Mouse (Mus musculus): ENCODE data around the gene Prrg4. TPM values are rescaled to one million over a fixed set of nuclear protein-coding genes. Genes with fewer than 3 reads are reported as not detected.
"Not testable (repeated sequence)": the region's sequence is repeated elsewhere in the genome, so short reads cannot be mapped to it uniquely, and the experiment has no call there.

The Prrg4 gene
- polyA plus RNA-seq, 1 experiment from 2014 or later = 1.3 TPM

DNA sequence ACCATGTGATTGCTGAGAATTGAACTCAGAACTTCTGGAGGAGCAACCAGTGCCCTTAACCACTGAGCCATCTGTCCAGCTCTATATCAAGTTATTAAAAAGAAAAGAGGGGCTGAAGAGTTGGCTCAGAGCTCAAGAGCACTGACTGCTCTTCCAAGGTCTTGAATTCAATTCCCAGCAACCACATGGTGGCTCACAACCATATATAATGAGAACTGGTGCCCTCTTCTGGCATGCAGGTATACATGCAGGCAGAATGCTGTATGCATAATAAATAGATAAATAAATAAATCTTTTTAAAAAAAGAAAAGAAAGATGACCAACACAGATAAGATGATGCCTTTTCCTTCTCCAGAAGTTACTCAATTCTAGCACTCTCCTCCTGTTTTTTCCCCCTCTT lies 8.7 kb downstream of the Prrg4 start:
- no peaks in the 10 kb centered on the region for H3K27me3 ChIP-seq (ENCODE audit: control insufficient read depth, insufficient read depth, low read length)
- H3K36me3 ChIP-seq (ENCODE audit: control insufficient read depth, insufficient read depth, low read length) = no peaks in the 10 kb centered on the region
- no peak for ATAC-seq (ENCODE audit: insufficient number of reproducible peaks, insufficient read depth, low FRiP score, low read depth)
- no peak overlapping the region for H3K4me3 ChIP-seq (ENCODE audit: control insufficient read depth in 1 of 2, insufficient read depth in 1 of 2, low read depth in 1 of 2, low read length in 2 of 2)
- no peak overlapping the region for H3K27ac ChIP-seq (replicated peaks in 1 of 2; ENCODE audit: control insufficient read depth in 1 of 2, insufficient read depth in 1 of 2, low read depth in 2 of 2, low read length in 2 of 2)
- H3K4me1 ChIP-seq (ENCODE audit: control insufficient read depth in 2 of 2, insufficient read depth in 2 of 2, low read length in 2 of 2) = no peaks in the 10 kb centered on the region
- H3K9me3 ChIP-seq (ENCODE audit: control insufficient read depth, low read length) = no peaks in the 10 kb centered on the region
- H3K9ac ChIP-seq (ENCODE audit: low read length) = no peak overlapping the region
- no peak overlapping the region for H3K4me2 ChIP-seq (ENCODE audit: low read length)

- H3K9me3 ChIP-seq (ENCODE audit: control insufficient read depth, low read length) = no peaks in the 10 kb centered on the region
- H3K4me3 ChIP-seq (ENCODE audit: control insufficient read depth in 1 of 2, insufficient read depth in 1 of 2, low read depth in 1 of 2, low read length in 2 of 2) = no peak overlapping the region
- ATAC-seq (ENCODE audit: insufficient number of reproducible peaks, insufficient read depth, low FRiP score, low read depth) = no peak
- WGBS = 66% methylated on average over 2 of the region's 2 CpGs
- no peaks in the 10 kb centered on the region for H3K27me3 ChIP-seq (ENCODE audit: control insufficient read depth, insufficient read depth, low read length)
- H3K27ac ChIP-seq (replicated peaks in 1 of 2; ENCODE audit: control insufficient read depth in 1 of 2, insufficient read depth in 1 of 2, low read depth in 2 of 2, low read length in 2 of 2) = no peak overlapping the region
- H3K36me3 ChIP-seq (ENCODE audit: control insufficient read depth, insufficient read depth, low read length) = no peaks in the 10 kb centered on the region
- no peak overlapping the region for H3K9ac ChIP-seq (ENCODE audit: low read length)
- no peaks in the 10 kb centered on the region for H3K4me1 ChIP-seq (ENCODE audit: control insufficient read depth in 2 of 2, insufficient read depth in 2 of 2, low read length in 2 of 2)
- H3K4me2 ChIP-seq (ENCODE audit: low read length) = no peak overlapping the region
Observed at GRCm38 (mm10) chr2:104832486-104832885, 17.2 kb downstream of the Prrg4 start.

DNA sequence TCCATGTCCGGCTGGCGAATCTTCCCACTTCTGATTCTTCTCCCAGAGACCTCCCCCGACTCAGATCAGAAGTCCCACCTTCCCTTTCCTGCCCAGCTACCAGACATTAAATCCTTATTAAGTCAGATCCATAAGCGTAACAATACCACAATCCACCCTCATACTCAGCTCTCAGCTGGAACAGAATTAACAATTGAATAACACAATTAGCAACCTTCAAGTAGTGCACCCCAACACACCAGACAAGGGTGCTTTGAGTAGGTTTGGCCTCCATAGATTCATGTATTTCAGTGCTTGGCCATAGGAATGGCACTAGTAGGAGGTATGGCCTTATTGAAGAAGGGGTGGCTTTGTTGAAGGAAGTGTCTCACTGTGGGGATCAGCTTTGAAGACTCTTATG lies 23.5 kb downstream of the Prrg4 start:
- Histone ChIP-seq H3K36me3 (ENCODE audit: control insufficient read depth, insufficient read depth, low read length) (no peaks in the 10 kb centered on the region), H3K4me3 (ENCODE audit: control insufficient read depth in 1 of 2, insufficient read depth in 1 of 2, low read depth in 1 of 2, low read length in 2 of 2) (no peak overlapping the region), H3K27me3 (ENCODE audit: control insufficient read depth, insufficient read depth, low read length) (no peaks in the 10 kb centered on the region), H3K4me2 (ENCODE audit: low read length) (no peak overlapping the region), H3K9ac (ENCODE audit: low read length) (no peak overlapping the region), H3K27ac (replicated peaks in 1 of 2; ENCODE audit: control insufficient read depth in 1 of 2, insufficient read depth in 1 of 2, low read depth in 2 of 2, low read length in 2 of 2) (no peak overlapping the region), H3K4me1 (ENCODE audit: control insufficient read depth in 2 of 2, insufficient read depth in 2 of 2, low read length in 2 of 2) (no peaks in the 10 kb centered on the region), H3K9me3 (ENCODE audit: control insufficient read depth, low read length) (no peaks in the 10 kb centered on the region)
- ATAC-seq (ENCODE audit: insufficient number of reproducible peaks, insufficient read depth, low FRiP score, low read depth) = no peak
- WGBS = 84% methylated on average over 4 of the region's 4 CpGs

DNA sequence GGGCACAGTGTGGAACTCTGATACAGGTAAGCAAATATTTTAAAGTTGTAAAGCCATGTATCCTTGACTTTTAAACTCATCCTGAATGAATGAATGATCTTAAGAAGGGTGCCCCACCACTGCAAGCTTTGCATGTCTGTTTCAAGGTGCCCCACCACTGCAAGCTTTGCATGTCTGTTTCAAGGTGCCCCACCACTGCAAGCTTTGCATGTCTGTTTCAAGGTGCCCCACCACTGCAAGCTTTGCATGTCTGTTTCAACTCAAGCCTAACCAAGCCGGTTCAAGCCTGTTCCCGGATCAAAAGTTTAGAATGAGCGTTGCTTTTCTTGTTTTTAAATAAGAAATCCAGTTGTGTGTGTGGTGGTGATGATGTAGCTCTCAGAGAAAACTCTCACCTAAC lies 30.9 kb downstream of the Prrg4 start:
- H3K9ac ChIP-seq (ENCODE audit: low read length); ATAC-seq (ENCODE audit: insufficient number of reproducible peaks, insufficient read depth, low FRiP score, low read depth); H3K4me2 ChIP-seq (ENCODE audit: low read length); H3K27me3 ChIP-seq (ENCODE audit: control insufficient read depth, insufficient read depth, low read length); H3K27ac ChIP-seq (replicated peaks in 1 of 2; ENCODE audit: control insufficient read depth in 1 of 2, insufficient read depth in 1 of 2, low read depth in 2 of 2, low read length in 2 of 2); H3K4me3 ChIP-seq (ENCODE audit: control insufficient read depth in 1 of 2, insufficient read depth in 1 of 2, low read depth in 1 of 2, low read length in 2 of 2); H3K36me3 ChIP-seq (ENCODE audit: control insufficient read depth, insufficient read depth, low read length); H3K9me3 ChIP-seq (ENCODE audit: control insufficient read depth, low read length): not testable (repeated sequence)
- WGBS = 84% methylated on average over 3 of the region's 3 CpGs
- H3K4me1 ChIP-seq (ENCODE audit: control insufficient read depth in 2 of 2, insufficient read depth in 2 of 2, low read length in 2 of 2) = peaks cover 0 to 14% of the 10 kb centered on the region in 2 experiments; a peak in 1 of 4 replicates

DNA sequence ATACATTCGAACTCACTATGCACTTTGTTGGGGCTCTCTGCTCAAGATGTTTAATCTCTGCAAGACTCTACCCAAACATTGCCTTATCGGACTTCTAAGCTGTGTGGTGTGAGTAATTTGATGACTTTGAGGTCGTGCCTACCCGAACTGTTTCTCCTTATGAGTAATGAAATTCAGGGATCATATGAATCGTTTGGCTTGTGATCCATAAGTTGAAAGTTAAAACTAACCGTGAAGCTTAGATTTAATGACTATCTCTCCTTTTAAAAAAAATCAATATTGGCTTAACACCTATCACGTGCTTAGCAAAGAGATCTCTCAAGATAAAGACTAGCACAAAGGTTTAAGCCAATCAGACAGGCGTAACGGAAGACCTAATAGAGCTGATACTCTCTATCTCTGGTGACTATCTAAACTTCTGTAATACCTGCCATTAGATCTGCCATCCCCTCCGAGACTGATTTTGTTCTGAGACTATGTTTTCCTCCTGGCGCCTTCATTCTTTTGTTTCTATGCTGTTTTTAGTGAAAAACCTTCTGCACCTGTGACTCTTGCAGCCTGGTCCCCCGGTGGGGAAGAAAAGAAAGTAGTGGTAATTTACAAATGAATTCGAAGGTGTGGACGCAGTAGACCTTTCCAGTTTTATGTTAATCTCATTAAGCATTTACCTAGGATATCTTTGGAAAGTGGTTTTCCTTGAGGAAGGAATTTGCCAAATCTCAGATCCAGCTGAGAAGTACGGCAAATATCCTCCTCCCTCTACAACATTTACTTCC lies 31.9 kb downstream of the Prrg4 start:
- Histone ChIP-seq H3K4me1 (ENCODE audit: control insufficient read depth in 2 of 2, insufficient read depth in 2 of 2, low read length in 2 of 2) (peaks cover 0 to 21% of the 10 kb centered on the region in 2 experiments; a peak in 1 of 4 replicates), H3K27me3 (ENCODE audit: control insufficient read depth, insufficient read depth, low read length) (no peaks in the 10 kb centered on the region), H3K4me2 (ENCODE audit: low read length) (peak overlapping the region; percentile 79), H3K9ac (ENCODE audit: low read length) (peak overlapping the region; percentile 99), H3K9me3 (ENCODE audit: control insufficient read depth, low read length) (no peaks in the 10 kb centered on the region), H3K36me3 (ENCODE audit: control insufficient read depth, insufficient read depth, low read length) (no peaks in the 10 kb centered on the region), H3K27ac (replicated peaks in 1 of 2; ENCODE audit: control insufficient read depth in 1 of 2, insufficient read depth in 1 of 2, low read depth in 2 of 2, low read length in 2 of 2) (peak overlapping the region; percentile 92 to 95), H3K4me3 (ENCODE audit: control insufficient read depth in 1 of 2, insufficient read depth in 1 of 2, low read depth in 1 of 2, low read length in 2 of 2) (peak overlapping the region; percentile 78 to 86; a peak in 3 of 4 replicates)
- ATAC-seq (ENCODE audit: insufficient number of reproducible peaks, insufficient read depth, low FRiP score, low read depth) = no peak
- 2% methylated on average over 15 of the region's 15 CpGs for WGBS

DNA sequence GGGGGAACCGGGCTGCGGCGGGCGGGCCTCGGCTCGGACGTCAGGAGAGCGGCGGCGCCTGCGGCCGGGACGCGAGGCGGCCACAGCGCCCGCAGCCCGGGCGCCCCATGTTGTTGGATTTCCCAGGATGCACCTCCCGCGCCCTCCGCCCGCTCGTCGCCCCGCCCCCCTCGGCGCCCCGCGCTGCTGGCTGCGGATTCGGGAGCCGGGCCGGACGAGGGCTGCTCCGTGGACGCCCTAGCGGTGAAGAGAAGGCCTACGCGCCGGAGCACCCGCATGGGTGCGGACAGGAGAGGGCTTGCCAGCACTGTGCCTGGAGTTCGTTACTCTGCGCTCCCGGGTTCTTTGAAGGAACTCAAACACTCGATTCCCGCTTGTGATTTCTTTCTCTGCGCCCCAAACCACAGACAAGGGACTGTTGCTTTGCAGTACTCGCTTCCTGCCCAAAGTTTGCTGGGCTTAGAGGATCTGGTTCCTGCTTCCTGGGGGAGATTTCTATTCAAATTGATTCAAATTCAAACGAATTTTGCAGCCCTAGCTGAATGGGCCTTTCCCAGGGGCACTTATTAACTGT lies 32.7 kb downstream of the Prrg4 start:
- H3K9me3 ChIP-seq (ENCODE audit: control insufficient read depth, low read length) = no peaks in the 10 kb centered on the region
- peak; percentile 92 for ATAC-seq (ENCODE audit: insufficient number of reproducible peaks, insufficient read depth, low FRiP score, low read depth)
- peak overlapping the region; percentile 79 for H3K4me2 ChIP-seq (ENCODE audit: low read length)
- no peaks in the 10 kb centered on the region for H3K36me3 ChIP-seq (ENCODE audit: control insufficient read depth, insufficient read depth, low read length)
- peak overlapping the region; percentile 78 to 86 for H3K4me3 ChIP-seq (ENCODE audit: control insufficient read depth in 1 of 2, insufficient read depth in 1 of 2, low read depth in 1 of 2, low read length in 2 of 2)
- H3K27ac ChIP-seq (replicated peaks in 1 of 2; ENCODE audit: control insufficient read depth in 1 of 2, insufficient read depth in 1 of 2, low read depth in 2 of 2, low read length in 2 of 2) = peak overlapping the region; percentile 92 to 95
- under 1% methylated on average over 50 of the region's 51 CpGs for whole genome bisulfite sequencing
- H3K9ac ChIP-seq (ENCODE audit: low read length) = peak overlapping the region; percentile 99
- peaks cover 0 to 22% of the 10 kb centered on the region in 2 experiments; a peak in 1 of 4 replicates for H3K4me1 ChIP-seq (ENCODE audit: control insufficient read depth in 2 of 2, insufficient read depth in 2 of 2, low read length in 2 of 2)
- H3K27me3 ChIP-seq (ENCODE audit: control insufficient read depth, insufficient read depth, low read length) = no peaks in the 10 kb centered on the region

DNA sequence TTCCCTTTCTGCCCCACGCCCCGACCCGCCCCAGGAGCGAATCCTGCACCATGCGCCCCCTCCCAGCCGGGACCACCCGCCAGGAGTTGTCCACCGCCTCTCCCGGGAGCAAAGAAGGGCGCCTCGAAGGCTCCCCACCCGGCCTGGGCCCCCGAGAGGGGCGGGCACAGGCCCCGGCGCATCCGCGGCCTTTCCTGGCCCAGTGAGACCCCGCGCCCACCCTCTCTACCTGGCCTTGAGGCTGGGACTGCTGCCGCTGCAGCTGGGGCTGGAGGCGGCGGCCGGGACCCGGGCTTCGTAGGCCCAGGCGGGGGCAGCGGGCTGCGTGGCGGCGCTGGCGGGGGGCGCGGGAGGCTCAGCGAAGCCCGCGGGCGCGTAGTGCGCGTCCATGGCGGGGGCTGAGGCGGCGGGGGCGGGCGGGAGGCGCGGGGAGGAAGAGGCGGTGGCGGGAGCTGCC lies 33.3 kb downstream of the Prrg4 start, which contains the start of gene Qser1:
TSS of gene Qser1 (minus strand) at position 390 of the 457 bp plus-strand sequence.
- Histone ChIP-seq H3K4me2 (ENCODE audit: low read length) (peak within 1 kb of the TSS; percentile 79), H3K9ac (ENCODE audit: low read length) (peak within 1 kb of the TSS; percentile 99), H3K9me3 (ENCODE audit: control insufficient read depth, low read length) (no peaks in the 10 kb centered on the region), H3K27ac (replicated peaks in 1 of 2; ENCODE audit: control insufficient read depth in 1 of 2, insufficient read depth in 1 of 2, low read depth in 2 of 2, low read length in 2 of 2) (peak within 1 kb of the TSS; percentile 92 to 95), H3K27me3 (ENCODE audit: control insufficient read depth, insufficient read depth, low read length) (no peaks in the 10 kb centered on the region), H3K4me3 (ENCODE audit: control insufficient read depth in 1 of 2, insufficient read depth in 1 of 2, low read depth in 1 of 2, low read length in 2 of 2) (peak within 1 kb of the TSS; percentile 78 to 86), H3K36me3 (ENCODE audit: control insufficient read depth, insufficient read depth, low read length) (no peaks in the 10 kb centered on the region), H3K4me1 (ENCODE audit: control insufficient read depth in 2 of 2, insufficient read depth in 2 of 2, low read length in 2 of 2) (peaks cover 0 to 22% of the 10 kb centered on the region in 2 experiments; a peak in 1 of 4 replicates)
- ATAC-seq (ENCODE audit: insufficient number of reproducible peaks, insufficient read depth, low FRiP score, low read depth) = peak; percentile 52
- under 1% methylated on average over 44 of the region's 50 CpGs for WGBS

Measured in heart, embryonic 14.5 days (tissue).